Mouse (Mus musculus) lung, postnatal 10 days (tissue): ENCODE data around the gene Nhlrc3.
A peak's percentile ranks its signal among the peaks of the same experiment; 100 is the strongest.

Experiments used
- DNase-seq: peaks from one replicate; pipeline ENCODE4 v3.0.0; 2021

The Nhlrc3 gene

DNA sequence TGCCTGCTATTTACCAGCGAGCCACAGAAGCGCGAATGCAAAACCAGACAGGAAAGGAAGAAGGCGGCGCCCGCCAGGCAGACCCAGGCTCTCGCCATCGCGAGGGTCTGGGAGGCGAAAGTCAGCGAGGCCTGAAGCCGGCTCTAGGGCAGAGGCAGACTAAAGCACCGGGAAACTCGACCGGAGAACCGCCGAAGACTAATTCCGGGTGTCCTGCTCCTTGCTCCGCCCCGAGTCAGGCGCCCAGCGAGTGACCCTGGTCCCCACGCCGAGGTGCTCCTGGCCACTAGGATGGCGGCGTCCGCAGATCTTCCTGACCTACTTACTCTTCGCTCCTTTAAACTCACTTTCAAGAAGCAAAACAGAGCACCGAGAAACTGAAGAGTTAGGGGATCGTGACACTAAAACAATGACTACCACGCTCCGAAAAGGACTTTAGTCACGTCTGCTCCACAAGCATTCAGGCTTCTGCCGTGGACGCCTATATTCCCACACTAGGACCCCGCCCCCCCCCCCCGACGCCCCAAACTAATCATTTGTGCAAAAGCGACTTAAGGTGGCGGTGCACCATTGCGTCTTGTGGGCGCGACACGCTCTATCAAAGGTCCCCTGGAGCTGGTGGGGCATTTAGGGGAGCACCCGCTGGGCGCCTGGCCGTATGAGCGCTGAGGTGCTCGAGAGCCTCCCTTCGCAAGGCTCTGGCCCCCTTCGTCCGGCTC is at the start of gene Nhlrc3, which contains the start of gene Proser1:
Nhlrc3 (minus strand) TSS at position 287 of the 719 bp plus-strand sequence.
Proser1 (plus strand) TSS at position 621 of the 719 bp plus-strand sequence.
- peak; percentile 98 for DNase-seq

DNA sequence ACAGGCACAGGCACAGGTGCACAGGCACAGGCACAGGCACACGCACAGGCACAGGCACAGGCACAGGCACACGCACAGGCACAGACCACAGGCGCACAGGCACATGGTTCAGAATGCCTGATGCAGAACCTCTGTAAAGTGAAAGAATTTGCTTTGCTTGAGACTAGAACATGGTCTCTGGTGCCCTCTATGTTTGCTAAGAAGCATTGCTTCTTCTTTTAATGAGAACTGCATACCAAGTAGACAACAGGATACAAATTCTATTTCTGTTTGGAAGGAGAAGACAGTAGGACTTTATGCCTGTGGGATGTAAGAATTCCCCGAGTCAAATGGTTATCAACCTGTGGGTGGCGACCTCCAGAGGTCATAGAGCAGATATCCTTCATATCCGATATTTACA is 39.3 kb upstream of the Nhlrc3 start:
- no peak for DNase-seq

DNA sequence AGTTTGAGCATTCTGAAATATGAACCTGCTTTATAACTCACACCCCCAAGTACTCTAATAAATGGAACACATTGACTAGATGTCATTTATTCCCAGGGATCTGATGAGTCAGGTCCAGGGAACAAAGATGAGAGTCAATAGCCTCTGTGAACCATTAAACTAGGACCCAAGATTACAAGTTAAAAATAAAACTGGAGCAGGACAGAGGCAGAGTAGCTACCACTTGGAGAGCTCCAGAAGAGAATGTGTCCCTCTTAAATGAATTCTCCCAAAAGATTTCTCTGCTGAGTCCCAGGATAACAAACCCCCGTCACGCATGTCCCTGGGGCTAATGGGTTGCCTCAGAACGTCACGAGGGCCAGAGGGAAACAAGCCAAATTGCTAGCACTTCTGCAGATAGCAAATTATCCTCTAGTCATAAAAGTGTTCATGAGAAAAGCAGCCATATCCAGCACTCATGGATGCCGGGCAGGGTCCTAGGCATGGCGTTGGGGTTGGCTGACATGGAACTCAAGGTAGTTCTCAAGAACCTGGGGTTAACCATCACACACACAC is 35.3 kb upstream of the Nhlrc3 start:
- no peak for DNase-seq

DNA sequence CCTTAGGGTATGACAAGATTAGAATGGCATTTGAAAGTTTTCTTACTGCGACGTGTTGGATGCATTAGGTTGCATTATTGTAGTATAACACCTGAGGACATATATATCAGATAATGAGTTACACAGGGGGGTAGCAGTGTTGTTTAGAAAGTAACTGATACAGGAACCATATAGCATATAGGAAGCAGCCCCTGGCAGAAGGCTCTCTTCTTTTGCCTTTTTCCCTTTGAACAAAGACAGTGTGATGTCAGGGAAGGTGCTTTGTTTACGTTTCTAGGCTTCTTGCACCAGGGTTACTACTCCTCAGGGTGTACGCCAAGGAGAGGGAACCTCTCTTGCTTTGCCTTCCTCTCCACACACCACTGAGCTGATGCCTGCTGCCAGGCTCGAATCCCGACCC is 25.2 kb upstream of the Nhlrc3 start, which contains the start of gene Stoml3:
Stoml3 (plus strand) TSS at position 301 of the 400 bp plus-strand sequence.
- DNase-seq, result no peak

DNA sequence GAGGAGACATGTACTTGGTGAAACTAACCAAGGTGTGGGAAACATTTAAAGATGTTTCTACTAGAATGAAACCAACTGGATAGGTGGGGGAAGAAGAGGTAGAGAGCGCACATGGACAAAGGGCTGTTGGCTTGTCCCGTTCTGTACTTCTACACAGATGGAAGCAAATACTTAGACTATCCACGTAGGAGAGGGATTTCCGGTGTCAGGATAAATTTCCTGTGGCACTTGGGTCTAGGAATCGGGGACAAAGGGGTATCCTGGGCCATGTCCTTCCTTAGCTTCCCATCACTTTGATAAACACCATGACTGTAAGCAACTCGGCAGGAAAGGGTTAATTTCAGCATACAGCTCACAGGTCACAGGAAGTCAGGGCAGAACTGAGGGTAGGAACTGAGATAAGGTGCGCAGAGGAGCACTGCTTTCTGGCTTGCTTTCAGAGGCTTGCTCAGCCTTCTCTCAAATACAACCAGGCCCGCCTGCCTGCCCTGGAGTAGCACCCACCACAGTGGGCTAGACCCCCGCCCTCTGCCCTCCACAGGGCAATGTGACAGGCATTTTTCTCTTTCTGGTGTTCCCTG is 24.0 kb upstream of the Nhlrc3 start:
- DNase-seq, result peak; percentile 27

DNA sequence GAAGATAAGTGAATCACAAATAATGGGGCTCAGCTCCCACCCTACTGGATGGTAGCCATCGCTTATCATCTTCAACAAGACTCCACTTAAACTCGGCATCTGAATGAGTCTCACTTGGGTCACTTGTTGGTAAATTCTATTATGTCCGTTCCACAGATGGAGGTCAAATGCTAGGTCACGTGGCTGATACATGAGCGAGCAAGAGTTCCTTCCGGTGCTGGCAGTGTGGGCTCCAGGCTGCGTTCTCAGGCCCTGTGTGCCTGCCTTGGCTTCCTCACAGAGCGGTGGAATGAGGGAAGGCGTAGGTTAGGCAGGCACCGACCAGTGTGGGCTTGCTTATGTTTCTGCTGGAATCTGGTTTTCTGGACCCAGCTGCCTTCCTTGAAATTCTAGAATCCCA is 23.4 kb upstream of the Nhlrc3 start:
- DNase-seq, result no peak

DNA sequence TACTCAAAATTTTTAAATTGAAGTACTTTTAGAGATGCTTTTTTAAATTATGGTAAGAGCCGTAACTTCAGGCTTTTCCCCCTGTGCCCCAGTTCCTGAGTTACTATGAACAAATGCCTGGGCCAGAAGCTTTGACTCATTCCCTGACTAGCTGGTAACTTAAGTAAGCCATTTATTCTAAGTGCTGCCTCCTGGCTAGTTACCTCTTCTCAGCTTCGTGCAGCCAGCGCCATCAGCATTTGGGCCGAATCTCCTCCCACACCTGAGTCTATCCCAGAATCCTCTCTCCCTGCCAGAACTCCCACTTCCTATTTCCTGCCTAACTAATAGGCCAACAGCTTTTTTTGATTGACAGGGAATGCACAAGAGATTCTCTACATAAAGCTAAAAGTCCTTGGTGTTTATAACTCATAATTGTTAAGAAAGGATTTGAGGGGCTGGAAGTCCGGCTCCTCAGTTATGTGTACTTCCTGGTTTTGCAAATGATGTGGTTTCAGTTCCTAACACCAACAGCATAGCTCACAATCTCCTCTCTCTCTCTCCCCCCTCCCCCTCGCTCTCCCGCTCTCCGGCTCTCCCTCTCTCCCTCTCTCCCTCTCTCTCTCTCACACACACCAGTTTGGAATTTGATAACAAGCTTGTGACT is 20.4 kb upstream of the Nhlrc3 start:
- DNase-seq, result no peak

DNA sequence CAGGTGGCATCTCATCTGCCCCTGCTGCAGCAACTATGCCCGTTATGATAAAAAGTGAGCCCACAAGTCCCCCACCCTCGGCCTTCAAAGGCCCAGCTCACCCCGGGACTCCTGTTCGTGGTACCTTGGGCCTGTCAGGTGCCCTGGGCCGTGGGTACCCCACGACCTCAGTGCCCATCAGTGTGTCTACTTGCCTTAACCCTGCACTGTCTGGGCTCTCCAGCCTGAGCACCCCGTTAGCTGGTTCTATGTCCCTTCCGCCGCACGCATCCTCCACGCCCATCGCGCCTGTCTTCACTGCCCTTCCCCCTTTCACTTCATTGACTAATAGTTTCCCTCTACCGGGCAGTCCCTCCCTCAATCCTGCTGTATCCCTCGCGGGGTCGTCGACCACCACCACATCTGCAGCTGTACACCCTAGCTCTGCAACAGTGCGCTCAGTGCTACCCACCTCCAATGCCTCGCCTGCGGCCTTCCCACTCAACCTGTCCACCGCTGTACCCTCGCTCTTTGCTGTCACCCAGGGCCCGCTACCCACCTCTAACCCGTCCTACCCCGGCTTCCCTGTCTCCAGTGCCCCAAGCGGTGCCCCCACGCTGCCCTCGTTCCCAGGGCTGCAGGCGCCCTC is 15.4 kb upstream of the Nhlrc3 start:
- no peak for DNase-seq

DNA sequence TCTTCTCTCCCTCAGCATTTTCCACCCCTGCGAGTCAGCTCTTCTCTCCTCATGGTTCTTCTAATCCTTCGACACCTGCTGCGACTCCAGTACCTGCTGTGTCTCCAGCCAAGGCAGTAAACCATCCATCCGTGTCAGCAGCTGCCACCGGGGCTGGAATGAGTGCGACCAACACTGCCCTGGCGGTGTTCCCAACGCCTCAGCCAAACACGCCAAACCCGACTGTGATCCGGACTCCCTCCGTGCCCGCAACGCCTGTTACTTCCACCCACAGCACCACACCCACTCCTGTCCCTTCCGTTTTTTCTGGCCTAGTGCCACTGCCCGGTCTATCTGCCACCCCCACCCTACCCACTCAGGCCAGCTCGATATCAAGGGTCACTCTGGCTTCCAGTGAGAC is 14.3 kb upstream of the Nhlrc3 start:
- DNase-seq, result peak; percentile 19

DNA sequence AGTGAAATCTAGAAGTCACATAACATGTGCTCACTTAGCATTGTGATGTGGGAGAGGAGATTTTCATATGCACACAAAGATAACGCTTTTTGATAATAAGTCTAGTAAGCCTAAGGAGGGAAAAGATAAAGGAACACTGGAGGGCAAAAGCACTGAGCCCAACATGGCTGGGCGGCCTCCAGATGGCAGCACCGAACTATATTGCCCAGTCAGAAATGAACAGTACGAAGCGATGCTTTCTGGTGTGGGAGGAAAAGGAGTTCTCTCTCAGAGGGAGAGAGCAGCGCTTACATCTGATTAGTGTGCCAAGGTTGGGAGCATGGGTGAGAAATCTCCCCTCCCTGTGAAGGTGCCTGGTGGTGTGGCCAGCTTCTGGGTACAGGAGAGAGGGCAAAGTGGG is 12.8 kb upstream of the Nhlrc3 start:
- peak; percentile 60 for DNase-seq

DNA sequence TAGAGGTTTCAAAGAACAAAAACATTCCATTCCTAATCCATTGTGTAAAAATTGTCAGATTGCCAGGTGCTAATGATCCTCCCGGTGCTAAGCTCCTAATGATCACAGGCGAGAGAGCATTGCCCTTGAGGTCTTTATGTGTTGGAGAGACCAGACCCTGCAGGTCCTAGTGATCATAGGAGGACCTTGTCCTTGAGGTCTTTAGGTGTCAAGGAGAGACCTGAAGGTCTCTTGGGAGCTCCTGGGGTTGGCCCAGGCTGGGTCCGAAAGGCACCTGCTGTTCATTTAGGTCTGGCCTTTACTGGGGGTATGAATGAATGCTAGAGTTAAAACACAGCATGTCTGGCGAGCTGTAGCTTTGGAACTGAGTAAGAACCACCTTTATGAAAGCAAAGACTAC is 11.0 kb upstream of the Nhlrc3 start:
- no peak for DNase-seq

DNA sequence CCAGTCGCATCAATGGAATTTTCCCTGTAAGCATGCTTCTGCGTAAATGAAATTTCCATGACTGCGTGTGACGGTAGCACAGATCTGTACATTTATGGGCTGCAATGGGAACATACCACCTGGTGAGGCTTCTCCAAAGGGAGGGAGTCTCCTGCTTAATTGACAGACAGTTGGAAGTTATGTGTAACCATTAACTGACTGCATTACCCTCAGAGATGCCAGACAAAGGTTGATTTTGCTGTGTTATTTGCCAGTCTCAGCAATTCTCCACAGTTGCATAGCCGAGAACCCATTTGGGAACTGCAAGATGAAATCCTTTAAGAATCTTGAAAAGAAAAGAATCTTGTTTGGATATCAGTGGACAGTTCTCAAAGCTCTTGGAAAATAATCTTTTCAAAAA is 8.9 kb upstream of the Nhlrc3 start:
- no peak for DNase-seq

DNA sequence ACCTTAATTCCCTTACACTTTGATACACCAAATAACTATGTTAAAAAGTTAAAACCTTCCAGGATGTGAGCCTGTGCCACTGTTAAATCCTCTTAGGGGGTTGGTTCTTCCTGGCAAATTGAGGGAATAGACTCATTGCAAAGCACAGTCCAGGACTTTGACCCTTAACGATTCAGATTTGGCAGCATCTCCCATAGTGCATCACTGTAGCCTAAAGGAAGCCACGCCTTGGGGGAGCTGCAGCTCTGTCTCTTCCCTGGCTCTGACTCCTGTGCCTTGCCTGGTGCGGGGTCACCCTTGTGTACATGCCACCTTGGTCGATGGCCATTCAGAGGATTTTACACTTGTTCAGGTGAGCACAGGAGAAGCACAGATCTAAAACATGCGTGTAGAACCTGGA is 6.5 kb upstream of the Nhlrc3 start:
- no peak for DNase-seq

DNA sequence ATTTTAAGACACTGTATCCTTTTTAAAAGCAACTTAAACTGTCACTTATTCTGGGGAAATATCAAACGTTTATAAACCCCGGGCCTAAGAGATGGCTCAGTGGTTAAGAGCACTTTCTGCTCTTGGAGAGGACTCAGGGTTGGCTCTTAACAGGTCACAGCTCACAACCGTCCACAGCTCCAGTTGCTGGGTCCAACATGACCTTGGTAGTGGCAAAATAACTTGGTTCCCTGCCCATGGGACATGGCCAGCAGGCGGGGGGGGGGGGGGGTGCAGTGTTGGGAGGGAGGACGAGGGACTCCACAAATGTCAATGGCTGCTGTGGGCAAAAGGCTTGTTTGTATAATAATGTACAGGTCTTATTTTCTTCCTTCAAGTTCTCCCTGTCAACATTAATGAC is 4.2 kb upstream of the Nhlrc3 start:
- DNase-seq, result no peak

DNA sequence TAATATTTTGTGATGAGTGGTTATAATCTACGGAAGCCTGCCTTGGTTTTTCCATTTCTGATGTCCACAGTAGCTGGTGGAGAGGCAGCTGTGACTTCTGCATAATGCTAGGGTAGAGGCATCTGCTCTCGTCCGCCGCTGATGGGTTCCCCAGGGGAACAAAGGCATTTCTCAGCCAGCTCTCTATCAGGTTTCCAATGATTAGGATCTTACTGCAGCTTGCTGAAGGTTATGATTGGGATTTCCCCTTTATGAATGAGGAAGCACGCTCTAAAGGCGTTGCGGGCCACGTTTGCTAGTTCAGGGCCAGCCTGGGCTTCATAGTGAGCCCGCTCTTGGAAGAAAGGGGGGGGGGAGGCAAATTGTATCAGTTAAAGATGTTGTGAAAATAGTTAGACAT is 3.3 kb upstream of the Nhlrc3 start:
- DNase-seq, result no peak

DNA sequence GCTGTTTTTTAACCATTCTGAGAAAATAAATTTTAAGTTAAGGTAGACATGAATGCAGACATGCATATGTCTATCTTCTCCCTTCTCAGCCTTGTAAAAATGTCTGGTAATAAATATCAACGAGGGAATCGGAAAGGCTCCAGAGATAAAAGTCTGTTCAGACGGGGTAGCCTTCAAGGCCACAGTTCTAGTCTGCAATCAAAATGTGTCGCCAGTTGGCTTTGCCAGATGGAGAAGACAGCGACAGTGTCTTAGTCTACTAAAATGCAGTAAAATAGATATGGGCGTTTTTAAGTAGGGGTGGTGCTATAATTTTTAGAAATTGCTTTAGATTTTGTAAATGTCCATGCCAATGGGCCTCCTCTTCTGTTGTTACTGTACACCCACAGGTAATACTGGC is 2.2 kb upstream of the Nhlrc3 start:
- DNase-seq, result no peak

DNA sequence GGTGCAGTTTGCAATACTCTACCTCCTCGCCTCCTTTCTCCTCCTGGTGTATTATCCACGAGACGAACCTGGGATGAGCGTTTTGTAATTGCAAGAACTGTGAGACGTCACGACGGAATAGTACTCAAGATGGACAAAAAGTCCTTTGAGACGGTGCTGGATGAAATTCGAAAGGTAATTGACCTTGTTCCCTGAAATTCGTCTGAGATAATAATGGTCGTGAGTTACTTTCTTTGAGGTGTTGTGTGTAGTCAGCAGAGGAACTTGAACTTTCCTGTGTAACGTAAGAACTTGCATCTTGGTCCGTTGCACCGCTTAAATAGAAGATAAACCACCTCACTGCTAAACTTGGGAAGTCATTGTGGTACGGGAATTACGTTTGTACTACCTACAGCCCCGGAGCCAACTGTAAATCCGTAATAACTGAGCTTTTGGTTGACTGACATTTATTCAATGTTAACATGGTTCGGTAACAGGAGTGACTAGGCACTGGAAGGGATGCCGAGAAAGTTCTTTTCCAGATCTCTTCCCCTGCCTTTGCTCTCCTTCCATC is 1.1 kb upstream of the Nhlrc3 start:
- DNase-seq, result no peak

DNA sequence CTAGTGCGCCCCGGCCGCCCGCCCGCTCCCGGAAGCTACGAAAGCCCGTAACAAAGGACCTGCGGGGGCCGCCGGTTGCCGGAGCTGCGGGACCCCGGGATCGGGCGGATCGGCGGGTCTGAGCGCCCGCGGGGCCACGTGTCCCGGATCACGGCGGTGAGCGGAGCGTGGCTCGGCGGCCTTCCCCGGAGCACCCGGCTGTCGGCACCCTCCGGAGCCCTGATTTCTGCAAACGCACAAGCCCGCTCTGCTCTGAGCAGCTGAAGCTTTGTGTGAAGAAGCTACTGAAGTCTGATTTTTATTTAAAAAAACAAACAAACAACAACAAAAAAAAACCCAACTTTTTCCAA is 608 bp upstream of the Nhlrc3 start:
- DNase-seq, result no peak

DNA sequence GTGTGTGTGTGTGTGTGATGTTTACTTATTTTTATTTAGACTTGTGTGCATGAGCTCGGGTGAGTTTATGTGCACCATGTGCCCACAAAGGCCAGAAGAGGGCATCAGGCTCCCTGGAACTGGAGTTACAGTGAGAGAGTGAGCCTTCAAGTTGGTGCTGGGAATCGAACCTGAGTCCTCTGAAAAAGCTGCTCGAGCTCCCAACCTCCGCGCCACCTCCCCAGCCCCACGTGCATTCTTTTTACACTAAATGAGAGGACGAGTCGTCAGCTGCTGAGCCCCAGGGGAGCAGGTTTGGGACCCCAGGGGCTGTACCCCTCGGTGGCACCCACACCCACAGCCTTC is 459 bp downstream of the Nhlrc3 start:
- no peak for DNase-seq

DNA sequence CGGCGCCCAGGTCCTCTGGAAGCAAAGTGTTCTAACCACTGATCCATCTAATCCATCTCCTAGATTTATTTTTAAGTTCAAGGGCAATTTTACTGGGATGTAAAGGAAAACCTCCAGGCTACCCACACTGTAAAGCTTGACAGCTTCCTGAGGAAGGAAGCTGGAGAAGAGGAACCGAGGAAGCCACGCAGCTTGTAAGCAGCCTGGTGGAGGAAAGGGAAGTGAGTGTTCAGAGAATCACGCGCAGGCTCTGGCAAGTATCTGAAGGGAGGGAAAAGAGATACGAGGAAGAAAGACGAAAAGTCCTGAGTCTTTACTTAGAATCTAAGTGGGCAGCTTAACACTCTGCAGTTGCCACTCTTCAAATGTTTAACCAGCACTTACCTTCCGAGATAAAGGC is 3.0 kb downstream of the Nhlrc3 start:
- no peak for DNase-seq

DNA sequence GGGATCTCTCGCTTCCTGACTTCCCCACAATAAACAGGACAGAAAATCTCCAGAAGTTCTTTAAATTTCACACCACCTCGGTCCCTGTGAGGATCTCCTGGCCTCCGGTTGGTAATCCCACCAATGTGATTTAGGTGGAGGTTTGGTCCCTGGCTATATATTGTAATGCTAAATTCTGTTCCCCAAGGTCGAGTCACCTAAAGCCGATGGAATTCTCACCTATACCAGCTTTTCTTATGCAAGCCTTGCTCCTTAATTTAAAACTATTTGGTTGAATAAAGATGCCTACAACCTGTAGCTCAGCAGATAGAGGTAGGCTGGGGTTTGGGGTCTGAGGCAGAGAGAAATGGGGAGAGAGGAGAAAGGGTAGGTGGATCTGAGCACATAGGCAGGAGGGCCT is 5.4 kb downstream of the Nhlrc3 start:
- DNase-seq, result no peak

DNA sequence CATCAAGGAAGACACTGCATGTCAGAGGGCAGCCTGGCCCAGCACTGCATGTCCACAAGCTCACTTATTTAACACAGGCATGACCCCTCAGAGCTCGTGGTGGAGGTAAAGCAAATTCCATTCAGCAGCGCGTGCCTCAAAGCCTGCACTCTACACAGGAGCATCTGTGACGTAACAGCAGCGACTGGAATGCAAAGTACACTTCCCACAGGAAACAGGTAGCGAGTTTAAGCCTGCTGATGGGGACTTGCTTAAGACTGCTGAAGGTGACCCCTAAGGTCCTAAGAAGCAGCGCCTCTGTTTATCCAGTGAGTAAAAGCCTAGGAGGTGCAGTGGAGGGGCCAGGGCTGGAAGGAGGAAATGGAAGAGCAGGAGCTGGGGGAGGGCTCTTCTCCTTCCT is 8.1 kb downstream of the Nhlrc3 start:
- DNase-seq, result no peak

DNA sequence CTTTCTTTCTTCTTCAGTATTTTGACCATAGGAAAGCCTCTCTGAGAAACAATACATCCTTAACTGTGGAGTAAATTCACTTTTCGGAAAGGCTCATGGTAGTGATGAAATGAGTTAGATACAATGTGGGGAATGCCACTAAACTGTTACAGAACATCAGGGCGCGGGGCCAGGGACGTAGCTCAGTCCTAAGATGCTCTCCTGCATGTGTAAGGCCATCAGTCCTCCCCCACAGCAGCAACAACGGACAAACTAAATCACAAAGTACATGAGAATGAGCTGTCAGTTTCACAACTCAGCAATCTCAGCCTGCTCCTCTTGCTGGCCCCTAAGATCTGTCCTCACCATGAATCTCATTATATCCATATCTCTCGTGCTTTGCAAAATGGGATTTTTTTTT is 8.6 kb downstream of the Nhlrc3 start:
- no peak for DNase-seq

DNA sequence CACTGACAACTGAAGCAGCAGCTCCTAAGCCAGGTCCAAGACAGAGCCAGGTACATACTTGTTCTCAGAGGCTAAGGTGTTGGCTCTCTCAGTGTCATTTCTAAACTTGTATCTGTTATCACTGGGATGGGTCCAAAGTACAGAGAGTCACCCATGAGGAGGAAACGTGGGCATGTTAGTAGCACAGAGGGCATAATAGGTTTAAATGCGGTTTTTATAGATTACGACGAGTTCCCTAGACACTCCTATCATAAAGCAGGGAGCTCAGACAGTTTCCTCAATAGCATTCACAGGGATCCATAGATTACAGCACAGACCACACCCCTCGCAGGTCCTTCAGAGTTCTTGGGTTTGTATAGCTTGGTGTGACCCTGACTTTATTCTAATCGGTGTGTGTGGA is 9.1 kb downstream of the Nhlrc3 start:
- DNase-seq, result no peak
